8 mouse cellular contexts compared by ENCODE assay signal in genomic region chr9:110781731-110782130, GRCm38 (mm10). TPM values are rescaled to one million over a fixed set of nuclear protein-coding genes. Genes with fewer than 3 reads are reported as not detected.
DNase-seq lines count a peak whose midpoint lies in the region; ATAC-seq lines count a peak whose summit lies in the region.

No protein-coding gene starts in this region.

- ATAC-seq in hindbrain, embryonic 15.5 days (ENCODE audit: low FRiP score, low read depth), result peak; percentile 61

- 2% methylated on average over 23 of the region's 23 CpGs for WGBS in hindbrain, embryonic 15.5 days

- H3K4me2 ChIP-seq in hindbrain, embryonic 15.5 days, result peak overlapping the region; percentile 71

- DNase-seq in adipocyte (ENCODE audit: low spot score), result peak; percentile 92
- peak; percentile 83 to 84 for DNase-seq in cerebellum, postnatal 25 days
- DNase-seq in gastrocnemius, adult 18-20 months (ENCODE audit: low spot score), result peak; percentile 86
- peak; percentile 53 to 58 for DNase-seq in left cerebral cortex, adult 18-20 months (ENCODE audit: low spot score in 2 of 2)
- DNase-seq in lung, postnatal 25 days (ENCODE audit: low spot score), result peak; percentile 87
- DNase-seq in right cerebral cortex, postnatal 14 days, result peak; percentile 74
- DNase-seq in thymus, postnatal 0 days (ENCODE audit: low spot score), result no peak

- peaks cover 4% of the 10 kb centered on the region; the same call in 1 of the 2 replicates for H3K27me3 ChIP-seq in hindbrain, embryonic 15.5 days

- no peaks in the 10 kb centered on the region for H3K9me3 ChIP-seq in hindbrain, embryonic 15.5 days

- peak overlapping the region; percentile 61 for H3K9ac ChIP-seq in hindbrain, embryonic 15.5 days

- peaks cover 14% of the 10 kb centered on the region for H3K4me1 ChIP-seq in hindbrain, embryonic 15.5 days (replicated peaks)

- peak overlapping the region; percentile 46 for H3K4me3 ChIP-seq in hindbrain, embryonic 15.5 days

- H3K27ac ChIP-seq in hindbrain, embryonic 15.5 days (replicated peaks), result peak overlapping the region; percentile 82

- H3K36me3 ChIP-seq in hindbrain, embryonic 15.5 days, result no peaks in the 10 kb centered on the region

RNA-seq across cellular contexts. Expression of gene Prss42, which starts 16.2 kb away (rescaled TPM):
- not detected for total RNA-seq in gastrocnemius, adult 18-20 months (2021)
- polyA plus RNA-seq in hindbrain, embryonic 15.5 days (2015; fragmentation: Nextera tagmentation; extraction: Ambion mirVana), result not detected in 2 replicates
- not detected for total RNA-seq in left cerebral cortex, adult 18-20 months (2021)
- not detected in 2 replicates for polyA plus RNA-seq in thymus, postnatal 0 days (2015; fragmentation: Nextera tagmentation; extraction: Ambion mirVana)

RNA-seq across cellular contexts. Expression of gene Prss44, which starts 32.1 kb away (rescaled TPM):
- not detected for total RNA-seq in gastrocnemius, adult 18-20 months (2021)
- not detected in 2 replicates for polyA plus RNA-seq in hindbrain, embryonic 15.5 days (2015; fragmentation: Nextera tagmentation; extraction: Ambion mirVana)
- not detected for total RNA-seq in left cerebral cortex, adult 18-20 months (2021)
- 0.14 TPM in 1 of 2 replicates, not detected in the other for polyA plus RNA-seq in thymus, postnatal 0 days (2015; fragmentation: Nextera tagmentation; extraction: Ambion mirVana)

RNA-seq across cellular contexts. Expression of gene Pth1r, which starts 34.8 kb away (rescaled TPM):
- total RNA-seq in gastrocnemius, adult 18-20 months (2021), result 1 to 10 TPM in 1 of 2 experiments, under 1 TPM in 1; 0.82 to 1.1 TPM
- 11.0 and 12.0 TPM in 2 replicates for polyA plus RNA-seq in hindbrain, embryonic 15.5 days (2015; fragmentation: Nextera tagmentation; extraction: Ambion mirVana)
- total RNA-seq in left cerebral cortex, adult 18-20 months (2021), result 1 to 10 TPM; 5.3 to 6.9 TPM
- 2.6 and 2.9 TPM in 2 replicates for polyA plus RNA-seq in thymus, postnatal 0 days (2015; fragmentation: Nextera tagmentation; extraction: Ambion mirVana)

RNA-seq across cellular contexts. Expression of gene Myl3, which starts 40.1 kb away (rescaled TPM):
- 100 to 1,000 TPM; 624 to 860 TPM for total RNA-seq in gastrocnemius, adult 18-20 months (2021)
- polyA plus RNA-seq in hindbrain, embryonic 15.5 days (2015; fragmentation: Nextera tagmentation; extraction: Ambion mirVana), result 0.17 TPM in 1 of 2 replicates, not detected in the other
- total RNA-seq in left cerebral cortex, adult 18-20 months (2021), result not detected
- polyA plus RNA-seq in thymus, postnatal 0 days (2015; fragmentation: Nextera tagmentation; extraction: Ambion mirVana), result 0.94 and 1.4 TPM in 2 replicates

RNA-seq across cellular contexts. Expression of gene Prss43, which starts 44.8 kb away (rescaled TPM):
- not detected for total RNA-seq in gastrocnemius, adult 18-20 months (2021)
- not detected in 2 replicates for polyA plus RNA-seq in hindbrain, embryonic 15.5 days (2015; fragmentation: Nextera tagmentation; extraction: Ambion mirVana)
- total RNA-seq in left cerebral cortex, adult 18-20 months (2021), result under 1 TPM in 1 of 2 experiments, not detected in 1; 0.28 TPM
- polyA plus RNA-seq in thymus, postnatal 0 days (2015; fragmentation: Nextera tagmentation; extraction: Ambion mirVana), result not detected in 2 replicates
